Mouse (Mus musculus) liver, embryonic 14.5 days (tissue): ENCODE results near the gene Cyp1b1.

Experiments
- CTCF ChIP-seq: IDR thresholded peaks from 2 replicates; pipeline ENCODE4 v1.5.1; 2016; ENCODE audit warnings: antibody characterized with exemption, low read depth, control low read depth
- EP300 ChIP-seq: IDR thresholded peaks from 2 replicates; pipeline ENCODE4 v1.6.1; 2016; ENCODE audit warnings: antibody characterized with exemption, low read depth

DNA sequence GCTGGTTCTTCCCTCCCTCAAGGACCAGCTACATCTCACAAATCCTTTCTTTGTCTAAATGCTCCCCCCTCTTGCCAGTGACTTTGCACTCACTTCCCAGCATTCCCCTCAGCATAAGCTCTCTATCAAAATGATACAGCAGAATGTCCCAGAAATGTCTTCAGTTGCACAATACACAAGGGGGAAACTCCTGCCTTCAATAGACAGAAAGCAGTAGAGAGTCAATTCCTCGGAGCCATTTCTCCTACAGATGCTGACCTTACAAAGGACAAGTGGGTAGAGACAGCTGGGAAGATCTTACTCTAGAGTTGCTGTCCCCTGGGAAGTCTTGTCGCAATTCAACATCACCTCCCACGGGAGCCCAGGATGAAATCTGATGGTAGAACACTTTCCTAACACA lies 22.7 kb upstream of the Cyp1b1 start:
- TF ChIP-seq CTCF (no peak), EP300 (no peak)
